Mouse (Mus musculus) E14TG2a.4 (cell line): ENCODE results near the gene Nfkbib.

ENCODE experiments used
- H3K27me3 ChIP-seq: 2 replicates; pipeline ENCODE4 v1.6.1; 2014; ENCODE audit warnings: low read length, control low read depth; ENCODE audit not compliant: insufficient read depth
- H3K36me3 ChIP-seq: 2 replicates; pipeline ENCODE4 v1.6.1; 2014; ENCODE audit warnings: low read length, control low read depth; ENCODE audit not compliant: insufficient read depth
- H3K4me1 ChIP-seq: replicated peaks from 2 replicates; pipeline ENCODE4 v1.6.1; 2014; ENCODE audit warnings: low read depth, low read length, control low read depth
- H3K4me3 ChIP-seq: replicated peaks from 2 replicates; pipeline ENCODE4 v1.5.1; 2014; ENCODE audit warnings: mild to moderate bottlenecking, low read length
- H3K9me3 ChIP-seq: 2 replicates; pipeline ENCODE4 v1.6.1; 2014; ENCODE audit warnings: low read length, control low read depth
- CTCF ChIP-seq: conservative IDR thresholded peaks from 2 replicates; pipeline ENCODE4 v1.5.1; 2014; ENCODE audit warnings: low read length
- NANOG ChIP-seq: IDR thresholded peaks from 2 replicates; pipeline ENCODE4 v1.6.1; 2014; ENCODE audit warnings: borderline replicate concordance, low read length, mixed read lengths
- POU5F1 ChIP-seq: IDR thresholded peaks from 2 replicates; pipeline ENCODE4 v1.6.1; 2014; ENCODE audit warnings: low read length, borderline replicate concordance

Gene Nfkbib

GRCm38 (mm10) chr7:28716590-28717281, 50.6 kb downstream of the Nfkbib start, which contains the start of gene Fbxo17:
Gene Fbxo17, plus strand, starts transcription at chr7:28716804.
- H3K27me3 ChIP-seq = peaks cover 15% of the 10 kb centered on the region
- no peaks in the 10 kb centered on the region for H3K36me3 ChIP-seq
- H3K4me1 ChIP-seq = peaks cover 62% of the 10 kb centered on the region
- no peaks in the 10 kb centered on the region for H3K9me3 ChIP-seq
- TF ChIP-seq POU5F1 (no peak), NANOG (no peak), CTCF (no peak)
- H3K4me3 ChIP-seq = peak within 1 kb of the TSS; percentile 75

- H3K9me3 ChIP-seq = no peaks in the 10 kb centered on the region
- peaks cover 54% of the 10 kb centered on the region for H3K4me1 ChIP-seq
- H3K36me3 ChIP-seq = no peaks in the 10 kb centered on the region
- peak; percentile 16; the same call in 1 of the 2 replicates for TF ChIP-seq CTCF
- no peak for TF ChIP-seq NANOG
- no peak for TF ChIP-seq POU5F1
- no peak overlapping the region for H3K4me3 ChIP-seq
- peaks cover 15% of the 10 kb centered on the region for H3K27me3 ChIP-seq
Observed at GRCm38 (mm10) chr7:28715598-28715997, 51.7 kb downstream of the Nfkbib start.

DNA sequence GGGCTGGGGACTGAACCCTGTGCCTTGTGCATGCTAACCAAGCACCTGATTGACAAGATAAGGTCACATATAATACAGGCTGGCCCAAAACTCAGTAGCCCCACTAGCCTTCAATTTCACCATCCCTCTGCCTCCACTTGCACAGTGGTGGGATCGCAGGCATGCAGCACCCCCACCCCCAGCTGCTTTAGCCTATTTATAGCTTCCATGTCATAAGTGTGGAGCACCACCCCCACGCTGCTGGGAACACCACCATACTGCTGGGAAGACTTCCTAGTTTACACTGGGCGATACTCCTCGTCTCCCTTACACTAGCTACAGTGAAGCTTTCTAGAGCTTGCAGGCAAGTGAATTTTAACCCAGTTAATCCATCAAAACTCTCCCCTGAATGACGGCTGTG, 52.6 kb downstream of the Nfkbib start:
- no peaks in the 10 kb centered on the region for H3K36me3 ChIP-seq
- peaks cover 15% of the 10 kb centered on the region for H3K27me3 ChIP-seq
- H3K9me3 ChIP-seq = no peaks in the 10 kb centered on the region
- H3K4me1 ChIP-seq = peaks cover 52% of the 10 kb centered on the region
- no peak overlapping the region for H3K4me3 ChIP-seq
- no peak for TF ChIP-seq NANOG
- TF ChIP-seq POU5F1 = no peak
- TF ChIP-seq CTCF = no peak

DNA sequence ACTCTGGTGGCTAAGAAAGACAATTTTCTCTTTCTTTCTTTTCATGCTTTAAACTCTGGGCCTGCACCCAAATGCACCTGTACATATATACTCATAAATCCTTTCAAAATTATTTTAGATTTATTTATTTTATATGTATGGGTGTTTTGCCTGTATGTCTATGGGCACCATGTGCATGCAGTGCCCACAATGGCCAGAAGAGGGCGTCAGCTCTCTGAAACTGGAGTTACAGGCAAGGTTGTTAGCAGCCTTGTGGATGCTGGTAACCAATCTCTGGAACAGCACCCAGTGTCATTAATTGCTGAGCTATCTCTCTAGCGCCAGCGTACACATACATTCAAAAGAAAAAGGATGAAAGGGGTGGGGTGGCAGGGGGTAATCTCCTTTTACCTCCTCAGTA, 56.4 kb downstream of the Nfkbib start:
- Histone ChIP-seq H3K27me3 (peaks cover 10% of the 10 kb centered on the region), H3K4me3 (no peak overlapping the region), H3K36me3 (no peaks in the 10 kb centered on the region), H3K4me1 (peaks cover 32% of the 10 kb centered on the region), H3K9me3 (peaks cover 2% of the 10 kb centered on the region)
- no peak for TF ChIP-seq NANOG
- TF ChIP-seq POU5F1 = no peak
- TF ChIP-seq CTCF = peak; percentile 91

- H3K9me3 ChIP-seq = peaks cover 9% of the 10 kb centered on the region
- H3K4me1 ChIP-seq = peaks cover 20% of the 10 kb centered on the region
- no peaks in the 10 kb centered on the region for H3K27me3 ChIP-seq
- H3K4me3 ChIP-seq = no peak overlapping the region
- H3K36me3 ChIP-seq = no peaks in the 10 kb centered on the region
- TF ChIP-seq CTCF (no peak), NANOG (no peak), POU5F1 (no peak)
Observed at GRCm38 (mm10) chr7:28709454-28709853, 57.9 kb downstream of the Nfkbib start.
